Mouse (Mus musculus) neural tube, embryonic 12.5 days (tissue): ENCODE results near the gene Mif. TPM values are rescaled to one million over a fixed set of nuclear protein-coding genes. Genes with fewer than 3 reads are reported as not detected.

Source experiments
- polyA plus RNA-seq: library from polyadenylated mRNA; unstranded; fragments of >200 nt; fragmentation: Nextera tagmentation; extraction: Ambion mirVana; gene quantifications from 2 replicates; pipeline ENCODE4 v1.2.1, GENCODE M21; 2016

Gene Mif
- polyA plus RNA-seq, 1 experiment from 2014 or later = 1,568 TPM

Other genes with a start within 250 kb of the Mif start
- 3.2 and 3.6 TPM in 2 replicates for gene Susd2, start 216.2 kb downstream of the Mif start, polyA plus RNA-seq
- 37.2 and 42.4 TPM in 2 replicates for gene Cabin1, start 95.9 kb downstream of the Mif start, polyA plus RNA-seq
- 91.8 and 95.6 TPM in 2 replicates for gene Ddt, start 86.8 kb downstream of the Mif start, polyA plus RNA-seq
- not detected in 2 replicates for gene Gm20441, start 79.3 kb downstream of the Mif start, polyA plus RNA-seq
- gene Gstt3, start 78.8 kb downstream of the Mif start, polyA plus RNA-seq = 1.8 and 2.4 TPM in 2 replicates
- 2.1 and 4.2 TPM in 2 replicates for gene Gstt1, start 61.7 kb downstream of the Mif start, polyA plus RNA-seq
- gene Gstt4, start 37.7 kb downstream of the Mif start, polyA plus RNA-seq = not detected in 2 replicates
- gene Gstt2, start 22.8 kb downstream of the Mif start, polyA plus RNA-seq = 8.4 and 8.9 TPM in 2 replicates
- 2.7 TPM in 2 replicates for gene Derl3, start 33.2 kb upstream of the Mif start, polyA plus RNA-seq
- gene Smarcb1, start 61.4 kb upstream of the Mif start, polyA plus RNA-seq = 282 and 298 TPM in 2 replicates
- gene Chchd10, start 72.9 kb upstream of the Mif start, polyA plus RNA-seq = 20.2 and 20.6 TPM in 2 replicates
- 45.4 and 51.2 TPM in 2 replicates for gene Mmp11, start 76.3 kb upstream of the Mif start, polyA plus RNA-seq
- 2.4 and 2.5 TPM in 2 replicates for gene Gm867, start 80.4 kb upstream of the Mif start, polyA plus RNA-seq
- gene Vpreb3, start 82.8 kb upstream of the Mif start, polyA plus RNA-seq = 0.44 and 0.46 TPM in 2 replicates
- gene Gm5134, start 94.3 kb upstream of the Mif start, polyA plus RNA-seq = not detected in 2 replicates
- 17.6 and 19.5 TPM in 2 replicates for gene Zfp280b, start 172.4 kb upstream of the Mif start, polyA plus RNA-seq